Mouse (Mus musculus) heart, adult 8-10 months (tissue): ENCODE data around the gene Dot1l. TPM values are rescaled to one million over a fixed set of nuclear protein-coding genes. Genes with fewer than 3 reads are reported as not detected.
A peak's percentile ranks its signal among the peaks of the same experiment; 100 is the strongest.

Experiments
- DNase-seq: peaks from one replicate; pipeline ENCODE4 v3.0.0; 2022; ENCODE audit warnings: low spot score
- total RNA-seq, 4 experiments: library from RNA; stranded (reverse); gene quantifications; 2 replicates each; pipeline ENCODE4 v1.2.4; 2022

Gene Dot1l
- 10 to 100 TPM; 13.3 to 24.1 (median 19.8) TPM for total RNA-seq

GRCm38 (mm10) chr10:80754594-80755290 is at the start of gene Dot1l:
Gene Dot1l (plus strand): TSS chr10:80755206.
- peak; percentile 97 for DNase-seq

- DNase-seq = no peak
Observed at GRCm38 (mm10) chr10:80705479-80705878, 49.5 kb upstream of the Dot1l start.

GRCm38 (mm10) chr10:80710834-80711233 is 44.2 kb upstream of the Dot1l start:
- DNase-seq = no peak

GRCm38 (mm10) chr10:80717281-80717680 is 37.7 kb upstream of the Dot1l start:
- DNase-seq = no peak

GRCm38 (mm10) chr10:80727369-80728127 is 27.5 kb upstream of the Dot1l start:
- no peak for DNase-seq

GRCm38 (mm10) chr10:80732611-80733101 is 22.4 kb upstream of the Dot1l start:
- DNase-seq = no peak

- no peak for DNase-seq
Observed at GRCm38 (mm10) chr10:80736731-80737130, 18.3 kb upstream of the Dot1l start.

GRCm38 (mm10) chr10:80738657-80739056 is 16.3 kb upstream of the Dot1l start:
- DNase-seq = no peak

- DNase-seq = no peak
Observed at GRCm38 (mm10) chr10:80741146-80741545, 13.9 kb upstream of the Dot1l start.

- no peak for DNase-seq
Observed at GRCm38 (mm10) chr10:80741634-80742179, 13.3 kb upstream of the Dot1l start.

- DNase-seq = peak; percentile 99
Observed at GRCm38 (mm10) chr10:80742180-80742978, 12.6 kb upstream of the Dot1l start, which contains the start of gene Ap3d1. Gene Ap3d1 (minus strand): TSS chr10:80742264.

- DNase-seq = no peak
Observed at GRCm38 (mm10) chr10:80744262-80744661, 10.7 kb upstream of the Dot1l start.

GRCm38 (mm10) chr10:80747410-80747809 is 7.6 kb upstream of the Dot1l start:
- peak; percentile 76 for DNase-seq

GRCm38 (mm10) chr10:80748609-80749008 is 6.4 kb upstream of the Dot1l start:
- peak; percentile 55 for DNase-seq

GRCm38 (mm10) chr10:80751188-80751832 is 3.7 kb upstream of the Dot1l start:
- DNase-seq = peak; percentile 88

GRCm38 (mm10) chr10:80752079-80752625 is 2.9 kb upstream of the Dot1l start:
- peak; percentile 77 for DNase-seq

- DNase-seq = no peak
Observed at GRCm38 (mm10) chr10:80755291-80756015, 447 bp downstream of the Dot1l start.

- no peak for DNase-seq
Observed at GRCm38 (mm10) chr10:80756099-80756498, 1.1 kb downstream of the Dot1l start.

GRCm38 (mm10) chr10:80756509-80756908 is 1.5 kb downstream of the Dot1l start:
- no peak for DNase-seq

- no peak for DNase-seq
Observed at GRCm38 (mm10) chr10:80756967-80757366, 2.0 kb downstream of the Dot1l start.
